Mouse (Mus musculus) C2C12 (cell line): ENCODE measurements around the gene Xpnpep3. TPM values are rescaled to one million over a fixed set of nuclear protein-coding genes. Genes with fewer than 3 reads are reported as not detected.
A peak's percentile ranks its signal among the peaks of the same experiment; 100 is the strongest.

ENCODE experiments used
- H3K27me3 ChIP-seq: one replicate; pipeline ENCODE4 v1.6.1; 2011; ENCODE audit not compliant: control insufficient read depth, insufficient read depth, insufficient read length
- H3K36me3 ChIP-seq: one replicate; pipeline ENCODE4 v1.6.1; 2011; ENCODE audit not compliant: control insufficient read depth, insufficient read depth
- H3K4me3 ChIP-seq: one replicate; pipeline ENCODE4 v1.5.1; 2011; ENCODE audit warnings: mild to moderate bottlenecking, control low read depth; ENCODE audit not compliant: poor library complexity, insufficient read depth, severe bottlenecking
- H3K79me2 ChIP-seq: one replicate; pipeline ENCODE4 v1.6.1; 2011; ENCODE audit not compliant: control insufficient read depth, insufficient read depth
- H3K79me3 ChIP-seq: one replicate; pipeline ENCODE4 v1.6.1; 2011; ENCODE audit warnings: low read depth, control low read depth
- H3ac ChIP-seq: one replicate; pipeline ENCODE3; 2011; ENCODE audit warnings: low read depth; ENCODE audit not compliant: control insufficient read depth, insufficient read length
- CEBPB ChIP-seq: IDR thresholded peaks from one replicate; pipeline ENCODE4 v1.6.1; 2011; ENCODE audit warnings: low read depth, mild to moderate bottlenecking, control low read depth, moderate library complexity
- CTCF ChIP-seq: IDR thresholded peaks from one replicate; pipeline ENCODE4 v1.5.1; 2011; ENCODE audit not compliant: control insufficient read depth, insufficient read depth, insufficient read length
- FOSL1 ChIP-seq: IDR thresholded peaks from one replicate; pipeline ENCODE4 v1.8.0; 2011; ENCODE audit warnings: mild to moderate bottlenecking, low read length; ENCODE audit not compliant: poor library complexity, insufficient read depth, severe bottlenecking
- MAX ChIP-seq: IDR thresholded peaks from one replicate; pipeline ENCODE4 v1.6.1; 2011; ENCODE audit warnings: mild to moderate bottlenecking, control low read depth
- MYOD1 ChIP-seq: IDR thresholded peaks from one replicate; pipeline ENCODE4 v1.6.1; 2011; ENCODE audit warnings: low read depth; ENCODE audit not compliant: control insufficient read depth, insufficient read length
- MYOG ChIP-seq: IDR thresholded peaks from one replicate; pipeline ENCODE4 v1.6.1; 2011; ENCODE audit not compliant: control insufficient read depth, insufficient read length; ENCODE audit errors: extremely low read depth
- USF1 ChIP-seq: IDR thresholded peaks from one replicate; pipeline ENCODE4 v1.6.1; 2011; ENCODE audit warnings: low read depth, mild to moderate bottlenecking, control low read depth, moderate library complexity
- polyA plus RNA-seq: library from polyadenylated mRNA; unstranded; fragments of >200 nt; fragmentation: generic; extraction: Trizol; gene quantifications from one replicate; pipeline ENCODE4 v1.2.1, GENCODE M21; 2012; ENCODE audit warnings: missing spikeins

Gene Xpnpep3
- polyA plus RNA-seq, 1 experiment, result 7.4 TPM

GRCm38 (mm10) chr15:81365246-81365645 lies 34.7 kb upstream of the Xpnpep3 start:
- Histone ChIP-seq H3K79me3 (peaks cover 1% of the 10 kb centered on the region), H3ac (no peak overlapping the region), H3K36me3 (peaks cover 79% of the 10 kb centered on the region), H3K4me3 (no peak overlapping the region), H3K79me2 (peaks cover 2% of the 10 kb centered on the region), H3K27me3 (no peaks in the 10 kb centered on the region)
- TF ChIP-seq MYOD1 (no peak), CTCF (no peak), CEBPB (peak; percentile 64), FOSL1 (no peak), USF1 (no peak), MYOG (no peak), MAX (no peak)

- no peaks in the 10 kb centered on the region for H3K79me2 ChIP-seq
- TF ChIP-seq MYOD1, result no peak
- no peak for TF ChIP-seq MAX
- no peak for TF ChIP-seq MYOG
- TF ChIP-seq CEBPB, result no peak
- no peak for TF ChIP-seq FOSL1
- TF ChIP-seq CTCF, result no peak
- no peak for TF ChIP-seq USF1
- H3K79me3 ChIP-seq, result no peaks in the 10 kb centered on the region
- H3ac ChIP-seq, result no peak overlapping the region
- H3K36me3 ChIP-seq, result peaks cover 89% of the 10 kb centered on the region
- no peaks in the 10 kb centered on the region for H3K27me3 ChIP-seq
- no peak overlapping the region for H3K4me3 ChIP-seq
These were observed 33.7 kb upstream of the Xpnpep3 start for GRCm38 (mm10) chr15:81366241-81366640.

DNA sequence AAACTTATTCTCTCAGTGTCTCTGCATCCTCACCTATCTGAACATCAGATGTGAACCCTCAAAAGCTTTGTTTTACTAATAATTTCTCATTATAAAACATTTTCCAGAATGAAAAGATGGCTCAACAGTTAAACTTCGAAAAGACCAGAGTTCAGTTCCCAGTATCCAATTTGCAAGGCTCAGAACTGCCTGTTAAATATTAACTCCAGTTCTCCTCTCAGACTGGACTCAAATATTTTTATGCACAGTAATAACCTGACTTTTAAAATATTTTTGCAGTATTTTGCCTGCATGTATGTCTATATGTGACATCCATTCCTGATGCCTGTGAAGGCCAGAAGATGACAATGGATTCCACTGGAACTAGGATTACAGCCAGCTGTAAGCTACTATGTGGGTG lies 31.3 kb upstream of the Xpnpep3 start:
- Histone ChIP-seq H3K27me3 (no peaks in the 10 kb centered on the region), H3K79me3 (no peaks in the 10 kb centered on the region), H3K79me2 (no peaks in the 10 kb centered on the region), H3K36me3 (peaks cover 100% of the 10 kb centered on the region), H3ac (no peak overlapping the region), H3K4me3 (no peak overlapping the region)
- TF ChIP-seq FOSL1 (no peak), MAX (no peak), USF1 (no peak), MYOD1 (no peak), MYOG (no peak), CTCF (no peak), CEBPB (no peak)

GRCm38 (mm10) chr15:81370356-81370755 lies 29.6 kb upstream of the Xpnpep3 start:
- TF ChIP-seq MYOD1 (no peak), USF1 (no peak), MAX (no peak), CEBPB (no peak), MYOG (no peak), FOSL1 (no peak), CTCF (no peak)
- Histone ChIP-seq H3K27me3 (no peaks in the 10 kb centered on the region), H3K79me2 (no peaks in the 10 kb centered on the region), H3ac (no peak overlapping the region), H3K79me3 (no peaks in the 10 kb centered on the region), H3K36me3 (peaks cover 99% of the 10 kb centered on the region), H3K4me3 (no peak overlapping the region)

GRCm38 (mm10) chr15:81374621-81375020 lies 25.3 kb upstream of the Xpnpep3 start:
- Histone ChIP-seq H3K27me3 (no peaks in the 10 kb centered on the region), H3K79me3 (no peaks in the 10 kb centered on the region), H3K79me2 (no peaks in the 10 kb centered on the region), H3K4me3 (no peak overlapping the region), H3ac (no peak overlapping the region), H3K36me3 (peaks cover 99% of the 10 kb centered on the region)
- no peak for TF ChIP-seq MYOD1
- no peak for TF ChIP-seq CEBPB

DNA sequence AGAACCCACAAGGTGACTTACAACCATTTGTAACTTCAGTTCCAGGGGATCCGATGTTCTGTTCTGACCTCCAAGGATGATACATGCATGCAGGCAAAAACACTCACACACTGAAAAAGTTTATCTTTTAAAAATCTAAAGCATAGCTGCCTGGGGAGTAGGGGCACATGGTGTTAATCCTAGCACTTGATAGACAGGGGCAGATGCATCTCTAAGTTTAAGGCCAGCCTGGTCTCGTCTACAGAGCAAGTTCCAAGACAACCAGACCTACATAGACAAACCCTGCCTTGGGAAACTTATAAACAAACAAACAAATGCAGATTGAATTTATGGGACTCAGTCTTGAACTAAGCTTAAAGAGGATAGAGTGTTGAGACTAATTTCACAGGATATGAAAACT lies 21.1 kb upstream of the Xpnpep3 start:
- Histone ChIP-seq H3K27me3 (no peaks in the 10 kb centered on the region), H3K36me3 (peaks cover 99% of the 10 kb centered on the region), H3ac (no peak overlapping the region), H3K79me2 (peaks cover 21% of the 10 kb centered on the region), H3K4me3 (no peak overlapping the region), H3K79me3 (peaks cover 8% of the 10 kb centered on the region)
- no peak for TF ChIP-seq MYOD1
- TF ChIP-seq FOSL1, result no peak
